Mouse (Mus musculus) midbrain, embryonic 14.5 days (tissue): ENCODE results near the gene C3ar1. TPM values are rescaled to one million over a fixed set of nuclear protein-coding genes. Genes with fewer than 3 reads are reported as not detected.

Experiments
- ATAC-seq: fragments of 200-750 bp; cut with Nextera tagmentation; 2 replicates; pipeline ENCODE4 v1.8.0; 2017; ENCODE audit warnings: moderate number of reproducible peaks, moderate library complexity; ENCODE audit not compliant: low FRiP score, low TSS enrichment
- DNase-seq: peaks from one replicate; pipeline ENCODE4 v3.0.0-alpha.2; 2015
- H3K27ac ChIP-seq: fragments of 300-500 bp; sonication (generic); replicated peaks from 2 replicates; pipeline ENCODE4 v1.5.1; 2014; ENCODE audit warnings: mild to moderate bottlenecking, low read depth, low read length, moderate library complexity
- H3K27me3 ChIP-seq: fragments of 300-500 bp; sonication (generic); 2 replicates; pipeline ENCODE4 v1.6.1; 2014; ENCODE audit warnings: low read length, control low read depth, mixed read lengths; ENCODE audit not compliant: control insufficient read depth, insufficient read depth
- H3K36me3 ChIP-seq: fragments of 300-500 bp; sonication (generic); 2 replicates; pipeline ENCODE4 v1.6.1; 2014; ENCODE audit warnings: low read length, control low read depth; ENCODE audit not compliant: control insufficient read depth, insufficient read depth
- H3K4me1 ChIP-seq: fragments of 300-500 bp; sonication (generic); 2 replicates; pipeline ENCODE4 v1.6.1; 2014; ENCODE audit warnings: mild to moderate bottlenecking, antibody characterized with exemption, low read length, control low read depth; ENCODE audit not compliant: control insufficient read depth, insufficient read depth
- H3K4me2 ChIP-seq: fragments of 300-500 bp; sonication (generic); 2 replicates; pipeline ENCODE4 v1.6.1; 2014; ENCODE audit warnings: mild to moderate bottlenecking, low read length, moderate library complexity
- H3K4me3 ChIP-seq: fragments of 300-500 bp; sonication (generic); replicated peaks from 2 replicates; pipeline ENCODE4 v1.5.1; 2014; ENCODE audit warnings: low read depth, low read length
- H3K9ac ChIP-seq: fragments of 300-500 bp; sonication (generic); replicated peaks from 2 replicates; pipeline ENCODE4 v1.6.1; 2014; ENCODE audit warnings: mild to moderate bottlenecking, low read length, moderate library complexity
- H3K9me3 ChIP-seq: fragments of 300-500 bp; sonication (generic); 2 replicates; pipeline ENCODE4 v1.6.1; 2016; ENCODE audit warnings: low read length, control low read depth, mixed read lengths; ENCODE audit not compliant: control insufficient read depth
- WGBS: fragments of 180-500 bp; shearing (Covaris S2); extraction: QIAGEN DNeasy Blood & Tissue Kit; methylation state at CpG from one replicate; pipeline ENCODE4 v1.1.7; 2014; 5-methylcytosine and 5-hydroxymethylcytosine counted together
- polyA plus RNA-seq: library from polyadenylated mRNA; unstranded; fragments of >200 nt; fragmentation: Nextera tagmentation; extraction: Ambion mirVana; gene quantifications from 2 replicates; pipeline ENCODE4 v1.2.1, GENCODE M21; 2014

The C3ar1 gene
- polyA plus RNA-seq, 1 experiment from 2014 or later = 2.0 TPM

- no peak; the same call in 1 of the 2 replicates for ATAC-seq
These were observed 34.9 kb downstream of the C3ar1 start for GRCm38 (mm10) chr6:122820799-122821650.

GRCm38 (mm10) chr6:122820071-122820798, 35.7 kb downstream of the C3ar1 start:
- peak; percentile 64 for DNase-seq

More at GRCm38 (mm10) chr6:122820799-122821650, 34.9 kb downstream of the C3ar1 start:
- WGBS = 18% methylated on average over 15 of the region's 15 CpGs
- Histone ChIP-seq H3K27ac (no peak overlapping the region), H3K9ac (peak overlapping the region; percentile 96), H3K27me3 (no peaks in the 10 kb centered on the region), H3K36me3 (no peaks in the 10 kb centered on the region), H3K9me3 (no peaks in the 10 kb centered on the region), H3K4me1 (peaks cover 30% of the 10 kb centered on the region), H3K4me2 (peak overlapping the region; percentile 66), H3K4me3 (peak overlapping the region; percentile 95)
- DNase-seq = peak; percentile 16

GRCm38 (mm10) chr6:122819306-122820070, 36.5 kb downstream of the C3ar1 start, which contains the start of gene Foxj2:
TSS of gene Foxj2 (plus strand) at chr6:122819914.
- Histone ChIP-seq H3K27me3 (no peaks in the 10 kb centered on the region), H3K27ac (peak within 1 kb of the TSS; percentile 52), H3K4me1 (peaks cover 24% of the 10 kb centered on the region), H3K4me2 (peak within 1 kb of the TSS; percentile 66), H3K36me3 (no peaks in the 10 kb centered on the region), H3K4me3 (peak within 1 kb of the TSS; percentile 95), H3K9me3 (no peaks in the 10 kb centered on the region), H3K9ac (peak within 1 kb of the TSS; percentile 96)
- 3% methylated on average over 50 of the region's 61 CpGs for WGBS
- peak; percentile 82 for DNase-seq
- peak; percentile 83 for ATAC-seq

More at GRCm38 (mm10) chr6:122820071-122820798, 35.7 kb downstream of the C3ar1 start:
- no peaks in the 10 kb centered on the region for H3K36me3 ChIP-seq
- H3K4me1 ChIP-seq = peaks cover 24% of the 10 kb centered on the region
- no peaks in the 10 kb centered on the region for H3K9me3 ChIP-seq
- peak overlapping the region; percentile 95 for H3K4me3 ChIP-seq
- H3K27me3 ChIP-seq = no peaks in the 10 kb centered on the region
- under 1% methylated on average over 38 of the region's 38 CpGs for WGBS
- H3K9ac ChIP-seq = peak overlapping the region; percentile 96
- H3K27ac ChIP-seq = peak overlapping the region; percentile 52
- peak overlapping the region; percentile 66 for H3K4me2 ChIP-seq
- ATAC-seq = peak; percentile 65

GRCm38 (mm10) chr6:122813640-122814039, 42.3 kb downstream of the C3ar1 start:
- Histone ChIP-seq H3K27ac (no peak overlapping the region), H3K27me3 (no peaks in the 10 kb centered on the region), H3K36me3 (no peaks in the 10 kb centered on the region), H3K4me1 (peaks cover 8% of the 10 kb centered on the region; the same call in 1 of the 2 replicates), H3K9me3 (no peaks in the 10 kb centered on the region), H3K4me3 (no peak overlapping the region), H3K4me2 (no peak overlapping the region), H3K9ac (no peak overlapping the region)
- DNase-seq = no peak
- no peak for ATAC-seq
- WGBS = 92% methylated on average over 4 of the region's 4 CpGs

GRCm38 (mm10) chr6:122812716-122813115, 43.2 kb downstream of the C3ar1 start:
- no peaks in the 10 kb centered on the region for H3K36me3 ChIP-seq
- no peak for DNase-seq
- no peak overlapping the region for H3K4me2 ChIP-seq
- no peak overlapping the region for H3K9ac ChIP-seq
- WGBS = 92% methylated on average over 4 of the region's 4 CpGs
- no peak overlapping the region for H3K27ac ChIP-seq
- ATAC-seq = no peak
- H3K27me3 ChIP-seq = no peaks in the 10 kb centered on the region
- no peak overlapping the region for H3K4me3 ChIP-seq
- H3K4me1 ChIP-seq = peaks cover 8% of the 10 kb centered on the region; the same call in 1 of the 2 replicates
- H3K9me3 ChIP-seq = no peaks in the 10 kb centered on the region

GRCm38 (mm10) chr6:122811771-122812600, 44.0 kb downstream of the C3ar1 start:
- peak; percentile 78 for DNase-seq
- Histone ChIP-seq H3K36me3 (no peaks in the 10 kb centered on the region), H3K9me3 (no peaks in the 10 kb centered on the region), H3K27me3 (no peaks in the 10 kb centered on the region), H3K27ac (peak overlapping the region; percentile 95), H3K9ac (peak overlapping the region; percentile 61), H3K4me2 (peak overlapping the region; percentile 71), H3K4me3 (peak overlapping the region; percentile 66), H3K4me1 (peaks cover 8% of the 10 kb centered on the region; the same call in 1 of the 2 replicates)
- ATAC-seq = no peak
- WGBS = 26% methylated on average over 16 of the region's 16 CpGs

- Histone ChIP-seq H3K27ac (peak overlapping the region; percentile 95), H3K9me3 (no peaks in the 10 kb centered on the region), H3K4me2 (peak overlapping the region; percentile 71), H3K27me3 (no peaks in the 10 kb centered on the region), H3K9ac (peak overlapping the region; percentile 61), H3K4me3 (peak overlapping the region; percentile 66), H3K36me3 (no peaks in the 10 kb centered on the region), H3K4me1 (peaks cover 8% of the 10 kb centered on the region; the same call in 1 of the 2 replicates)
- WGBS = 1% methylated on average over 38 of the region's 38 CpGs
- ATAC-seq (peak; percentile 92), DNase-seq (peak; percentile 90)
These were observed 44.7 kb downstream of the C3ar1 start for GRCm38 (mm10) chr6:122811280-122811652.
